Mouse (Mus musculus) kidney, postnatal 25 days (tissue): ENCODE data around the gene Rnf141.

Experiments used
- DNase-seq, 2 experiments: peaks; one replicate each; pipeline ENCODE4 v3.0.0; 2021; ENCODE audit warnings: mixed read lengths in 2 of 2

Gene Rnf141

DNA sequence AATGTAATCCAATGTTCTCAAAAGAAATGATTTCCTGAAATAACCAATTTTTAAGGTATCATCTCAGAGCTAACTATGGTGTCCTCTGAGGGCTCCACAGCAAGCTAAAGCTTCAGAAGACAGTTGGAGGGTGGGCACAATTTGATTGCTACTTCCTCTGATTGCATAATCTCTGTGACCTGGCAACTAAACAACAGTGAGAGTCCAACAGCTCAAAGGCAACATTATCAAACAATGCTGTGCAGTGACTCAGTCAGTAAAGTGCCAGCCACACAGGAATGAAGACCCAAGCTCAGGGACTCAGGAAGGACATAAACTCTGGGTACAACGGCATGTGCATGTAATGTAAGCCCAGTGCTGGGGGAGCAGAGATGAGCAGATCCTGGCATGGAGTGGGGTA lies 11.2 kb downstream of the Rnf141 start:
- DNase-seq: no peak

GRCm38 (mm10) chr7:110823995-110824953 lies 20.0 kb downstream of the Rnf141 start:
- DNase-seq: no peak

DNA sequence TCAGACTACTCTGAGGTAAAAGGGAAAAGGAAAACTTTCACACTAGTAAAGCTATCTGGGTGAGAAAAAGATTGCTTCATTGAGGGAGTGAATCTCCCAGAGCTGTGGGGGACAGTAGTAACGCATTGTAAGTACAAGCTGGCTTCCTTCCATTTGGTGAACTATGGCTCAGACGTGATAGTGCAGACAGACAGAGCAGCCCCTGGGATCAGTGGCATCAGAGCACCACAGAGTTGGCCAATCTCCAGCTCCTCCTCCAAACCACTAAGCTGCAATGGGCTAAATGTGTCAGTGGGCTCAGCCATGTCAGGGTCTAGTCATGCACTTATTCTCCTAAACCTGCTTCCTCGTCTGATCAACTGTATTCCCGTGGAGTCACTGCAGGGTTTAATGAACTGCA lies 20.7 kb downstream of the Rnf141 start:
- no peak for DNase-seq

DNA sequence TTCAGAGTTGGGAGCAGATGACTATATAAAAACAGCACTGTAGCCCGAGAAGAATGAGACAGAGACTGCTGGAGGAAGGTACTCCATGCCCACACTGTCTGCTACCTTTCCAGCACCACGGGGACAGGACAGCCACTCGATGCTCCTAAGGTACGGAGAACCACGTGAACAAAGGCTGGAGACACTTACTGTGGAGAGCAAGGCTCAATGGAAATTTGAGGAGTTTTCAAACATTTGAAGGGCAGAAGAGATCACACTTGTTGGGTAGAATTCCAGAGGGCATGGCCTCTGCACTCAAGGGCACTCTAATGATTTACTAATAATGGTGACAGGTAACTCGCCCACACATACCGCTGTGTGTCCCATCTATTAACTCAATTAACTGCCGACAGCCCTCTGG lies 21.2 kb downstream of the Rnf141 start:
- DNase-seq: no peak

DNA sequence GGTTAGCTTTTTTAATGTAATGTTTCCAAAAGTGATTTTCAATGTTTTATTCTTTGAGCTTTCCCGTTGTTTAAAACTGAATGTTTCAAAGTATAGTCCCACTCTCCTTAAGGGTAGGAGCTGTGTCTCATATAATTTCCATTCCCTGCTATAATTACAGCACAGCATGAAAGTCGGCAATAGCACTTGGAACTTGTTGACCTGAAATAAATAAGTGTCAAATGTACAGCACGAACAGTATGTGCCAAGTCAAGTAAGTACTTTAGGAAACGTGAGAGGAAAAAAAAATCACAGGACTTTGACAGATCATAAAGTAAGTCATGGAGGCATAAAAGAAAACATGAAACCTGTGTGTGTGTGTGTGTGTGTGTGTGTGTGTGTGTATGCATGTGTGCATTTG lies 22.2 kb downstream of the Rnf141 start:
- DNase-seq: no peak

- DNase-seq: peak; percentile 40 to 49
These were observed 22.6 kb downstream of the Rnf141 start for GRCm38 (mm10) chr7:110821653-110822052.

DNA sequence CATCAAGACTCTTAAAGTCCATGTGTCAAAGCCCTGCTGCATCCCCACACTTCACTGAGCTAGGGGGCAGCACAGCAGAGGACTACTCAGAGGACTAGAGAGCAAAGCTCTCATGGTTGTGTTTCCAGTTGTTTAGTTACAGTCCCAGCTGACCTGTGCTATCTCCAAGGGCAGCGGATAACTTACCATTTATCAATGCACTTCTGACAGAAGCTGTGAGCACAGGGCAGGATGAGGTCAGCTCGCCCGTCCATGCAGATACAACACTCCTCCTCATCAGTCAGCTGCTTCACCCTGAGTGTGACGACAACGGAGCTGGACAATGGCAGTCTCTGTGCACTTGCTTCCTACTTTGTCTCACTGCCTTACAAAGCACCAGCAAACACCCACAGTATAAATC lies 23.2 kb downstream of the Rnf141 start:
- DNase-seq: no peak

DNA sequence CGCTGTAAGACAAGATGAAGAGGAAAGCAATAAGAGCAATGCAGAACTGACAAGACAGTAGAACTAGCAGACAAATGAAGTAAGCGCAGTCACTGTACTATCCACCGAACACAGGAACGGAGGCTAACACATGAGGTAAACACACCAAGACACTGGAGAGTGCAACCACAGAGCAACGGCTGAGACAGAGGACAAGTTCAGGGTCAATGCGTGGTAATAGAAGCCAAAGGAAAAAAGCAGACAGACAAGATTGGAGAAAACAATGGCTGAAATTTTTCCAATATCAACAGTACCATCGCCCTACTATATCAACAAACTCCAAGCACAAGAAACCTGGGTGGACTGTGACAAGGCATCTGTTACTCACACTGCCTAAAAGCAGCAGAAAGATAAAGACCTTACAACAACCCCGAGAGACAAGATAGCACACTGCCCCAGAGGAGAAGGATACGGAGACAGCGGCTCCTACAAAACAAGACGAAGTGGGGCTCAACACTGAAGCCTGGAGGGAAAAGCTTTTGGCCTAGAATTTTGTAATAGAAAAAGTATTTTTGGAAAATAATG lies 25.4 kb downstream of the Rnf141 start:
- no peak for DNase-seq

DNA sequence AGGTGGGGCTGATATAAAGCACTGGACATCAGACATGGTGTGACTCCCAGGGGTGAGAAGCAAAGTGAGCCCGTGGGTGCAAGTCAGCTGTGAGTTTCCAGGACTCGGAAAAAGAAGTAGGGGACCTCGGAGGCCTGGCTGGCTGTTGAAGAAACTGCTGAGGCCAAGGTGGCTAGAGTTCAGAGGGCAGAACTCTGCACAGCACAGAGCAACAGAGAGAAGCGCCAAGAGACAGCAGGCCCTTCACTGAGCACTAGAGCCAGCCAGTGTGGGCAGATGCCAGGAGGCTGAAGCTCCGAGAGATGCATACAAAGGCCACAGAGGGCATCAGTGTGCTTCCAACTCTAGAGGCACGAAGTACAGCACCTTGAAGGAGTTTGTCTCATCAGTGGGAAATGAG lies 26.1 kb downstream of the Rnf141 start:
- DNase-seq: peak; percentile 49 to 77

GRCm38 (mm10) chr7:110816037-110816436 lies 28.2 kb downstream of the Rnf141 start:
- peak; percentile 51 to 68 for DNase-seq

DNA sequence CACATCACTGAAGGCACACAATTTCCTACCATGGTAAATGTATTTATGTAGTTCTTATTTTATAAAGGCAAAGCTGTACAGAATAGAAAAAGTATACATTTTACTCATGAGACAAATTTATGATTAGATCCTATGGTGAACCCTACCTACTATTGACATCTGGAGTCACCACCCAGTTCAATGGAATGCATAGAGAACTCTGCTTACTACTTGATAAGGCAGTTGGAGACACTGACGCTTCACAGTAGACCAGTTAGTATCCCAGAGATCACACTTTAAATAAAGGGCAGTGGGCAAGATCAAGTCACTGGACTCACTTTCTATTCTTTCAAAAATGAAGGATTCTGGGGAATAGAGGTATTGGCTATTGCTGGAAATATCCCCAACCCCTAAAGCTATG lies 30.3 kb downstream of the Rnf141 start:
- DNase-seq: no peak

DNA sequence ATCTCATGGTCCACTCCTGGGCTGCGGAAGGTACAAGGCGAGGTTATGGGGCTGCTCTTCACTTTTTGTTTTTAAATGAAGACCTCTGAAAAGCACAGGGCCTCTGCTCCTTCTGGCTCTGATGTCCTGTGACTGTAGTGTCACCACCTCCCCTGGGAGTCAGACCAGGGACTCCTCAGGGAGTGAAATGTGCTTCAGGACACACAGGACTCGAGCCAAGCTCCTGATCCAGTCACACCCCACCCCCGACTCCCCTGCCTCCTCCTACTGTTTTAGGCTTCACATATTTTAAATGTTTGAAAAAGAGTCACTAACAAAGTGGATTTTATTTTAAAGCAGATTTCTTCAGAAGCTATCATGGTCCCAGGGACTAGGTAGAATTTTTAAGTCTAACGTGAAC lies 32.7 kb downstream of the Rnf141 start:
- no peak for DNase-seq

- DNase-seq: no peak
These were observed 33.3 kb downstream of the Rnf141 start for GRCm38 (mm10) chr7:110810995-110811394.

DNA sequence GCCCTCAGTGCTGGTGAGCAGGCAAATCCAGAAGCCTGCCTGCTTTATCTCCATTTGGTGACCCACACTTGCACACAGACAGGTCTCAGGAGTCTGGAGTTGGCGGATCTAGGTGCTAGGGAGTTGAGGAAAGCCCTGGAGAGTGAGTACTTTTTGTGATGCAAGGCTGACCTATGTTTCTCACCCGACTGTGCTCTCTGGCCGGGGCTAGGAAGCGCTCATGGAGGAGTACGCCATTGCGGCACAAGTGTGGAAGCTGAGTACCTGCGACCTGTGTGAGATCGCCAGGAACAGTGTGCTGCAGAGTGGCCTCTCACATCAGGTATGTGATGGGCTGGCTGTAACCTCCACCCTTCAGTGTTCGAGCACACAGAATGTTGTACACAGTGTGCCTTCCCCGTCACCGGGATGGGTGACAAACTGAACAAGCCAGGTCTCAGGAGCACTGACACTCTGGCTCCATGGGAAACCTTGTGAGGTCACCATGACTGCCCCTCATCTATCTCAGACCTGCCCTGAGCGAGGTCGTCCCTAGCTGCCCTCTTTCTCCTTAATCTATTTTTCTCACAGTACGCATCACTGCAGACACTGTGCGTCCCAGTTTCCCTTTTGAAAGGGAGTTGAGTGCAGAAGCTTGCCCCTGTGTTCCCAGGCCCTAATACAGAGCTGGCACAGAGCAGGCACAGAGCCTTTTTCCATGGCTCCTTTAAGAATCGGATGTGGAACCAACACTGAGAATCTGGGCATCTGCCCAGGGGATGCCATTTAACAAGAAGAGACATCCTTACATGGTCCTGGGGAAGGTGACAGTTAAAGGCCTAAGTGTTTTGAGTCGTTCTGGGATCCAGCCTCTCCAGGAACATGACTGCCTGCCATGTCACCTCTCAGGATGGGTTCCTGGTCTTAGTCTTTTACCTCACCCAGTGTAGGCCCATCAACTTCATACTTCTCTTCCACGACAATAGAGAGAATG lies 34.4 kb downstream of the Rnf141 start:
- DNase-seq: no peak

GRCm38 (mm10) chr7:110808962-110809361 lies 35.3 kb downstream of the Rnf141 start:
- no peak for DNase-seq

DNA sequence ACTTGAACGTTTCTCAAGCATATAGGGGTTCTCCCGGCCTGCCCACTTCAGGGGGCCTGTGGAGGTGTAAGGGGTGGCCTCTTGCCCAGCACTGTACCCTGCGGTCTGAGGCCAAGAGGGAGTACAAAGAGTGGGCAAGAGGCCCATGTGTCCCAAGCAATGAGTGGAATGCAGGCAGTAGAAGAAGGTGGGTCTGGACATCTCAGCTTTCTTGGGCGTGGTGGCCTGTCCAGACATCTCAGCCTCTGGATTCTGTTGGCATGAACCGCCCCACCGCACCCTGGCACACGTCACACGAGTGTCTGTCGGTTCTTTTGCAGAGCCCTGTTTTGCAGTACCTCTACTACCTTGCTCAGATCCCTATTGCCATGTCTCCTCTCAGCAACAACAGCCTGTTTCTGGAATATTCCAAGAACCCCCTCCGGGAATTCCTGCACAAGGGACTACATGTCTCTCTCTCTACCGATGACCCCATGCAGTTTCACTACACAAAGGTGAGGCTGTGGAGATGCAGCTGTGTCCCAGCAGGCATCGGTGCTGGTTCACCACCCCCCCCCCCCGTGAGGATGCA lies 36.7 kb downstream of the Rnf141 start:
- DNase-seq: no peak

- DNase-seq: peak; percentile 41 to 46
These were observed 40.0 kb downstream of the Rnf141 start for GRCm38 (mm10) chr7:110804266-110804665.

DNA sequence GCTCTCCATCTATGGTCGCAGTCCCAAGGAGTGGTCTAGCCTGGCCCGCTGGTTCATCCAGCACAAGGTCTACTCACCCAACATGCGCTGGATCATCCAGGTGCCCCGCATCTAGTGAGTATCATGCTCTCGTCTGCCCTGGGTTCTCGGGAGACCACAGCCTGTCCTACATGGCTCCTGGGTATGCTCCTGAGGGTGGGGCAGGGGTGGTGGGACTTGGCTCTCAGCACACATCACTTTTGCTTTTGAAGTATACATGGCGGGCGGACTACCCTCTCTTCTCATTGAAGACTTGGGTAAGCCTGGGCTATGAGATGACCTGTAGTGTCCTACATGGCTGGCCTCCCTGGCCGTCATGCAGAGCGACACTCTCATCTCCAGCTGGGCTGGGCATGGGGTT lies 41.1 kb downstream of the Rnf141 start:
- no peak for DNase-seq

DNA sequence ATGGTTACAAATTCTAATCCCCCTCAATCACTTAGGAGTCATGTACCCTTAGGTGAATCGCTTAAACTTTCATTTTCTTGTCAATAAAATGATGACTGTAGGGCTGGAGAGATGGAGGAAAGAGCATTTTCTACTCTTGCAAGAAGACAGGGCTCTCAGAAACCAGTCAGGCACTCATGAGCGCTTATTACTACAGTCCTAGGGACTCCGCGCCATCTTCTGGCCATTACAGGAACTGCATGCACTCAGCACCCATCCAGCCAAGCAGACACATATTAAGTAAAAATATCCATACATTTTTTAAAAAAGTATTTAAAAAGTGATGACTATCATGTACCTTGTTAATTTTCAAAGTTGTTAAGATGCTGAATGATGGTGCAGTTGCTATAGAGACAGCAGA lies 43.2 kb downstream of the Rnf141 start:
- DNase-seq: peak; percentile 83 to 94

- DNase-seq: no peak
These were observed 46.4 kb downstream of the Rnf141 start for GRCm38 (mm10) chr7:110797722-110798409.

GRCm38 (mm10) chr7:110796367-110797051 lies 47.7 kb downstream of the Rnf141 start:
- no peak for DNase-seq

GRCm38 (mm10) chr7:110794722-110795121 lies 49.5 kb downstream of the Rnf141 start:
- no peak for DNase-seq
